Mouse (Mus musculus) E14TG2a.4 (cell line): ENCODE measurements around the gene Olfr194.

Experiments
- CTCF ChIP-seq: conservative IDR thresholded peaks from 2 replicates; pipeline ENCODE4 v1.5.1; 2014; ENCODE audit warnings: low read length
- NANOG ChIP-seq: IDR thresholded peaks from 2 replicates; pipeline ENCODE4 v1.6.1; 2014; ENCODE audit warnings: borderline replicate concordance, low read length, mixed read lengths
- POU5F1 ChIP-seq: IDR thresholded peaks from 2 replicates; pipeline ENCODE4 v1.6.1; 2014; ENCODE audit warnings: low read length, borderline replicate concordance

- TF ChIP-seq CTCF = no peak
- no peak for TF ChIP-seq NANOG
- TF ChIP-seq POU5F1 = no peak
Observed at GRCm38 (mm10) chr16:59146746-59147145, 25.9 kb upstream of the Olfr194 start, which contains the start of gene Olfr195.
